Mouse (Mus musculus) c-Kit-positive CD71-positive TER-119-positive erythroid progenitor cells, embryonic 14.5 days (primary cell): ENCODE results near the gene Cx3cr1.

Experiments used
- DNase-seq: peaks from one replicate; pipeline ENCODE4 v3.0.0-alpha.2; 2013; ENCODE audit warnings: low spot score

Gene Cx3cr1

DNA sequence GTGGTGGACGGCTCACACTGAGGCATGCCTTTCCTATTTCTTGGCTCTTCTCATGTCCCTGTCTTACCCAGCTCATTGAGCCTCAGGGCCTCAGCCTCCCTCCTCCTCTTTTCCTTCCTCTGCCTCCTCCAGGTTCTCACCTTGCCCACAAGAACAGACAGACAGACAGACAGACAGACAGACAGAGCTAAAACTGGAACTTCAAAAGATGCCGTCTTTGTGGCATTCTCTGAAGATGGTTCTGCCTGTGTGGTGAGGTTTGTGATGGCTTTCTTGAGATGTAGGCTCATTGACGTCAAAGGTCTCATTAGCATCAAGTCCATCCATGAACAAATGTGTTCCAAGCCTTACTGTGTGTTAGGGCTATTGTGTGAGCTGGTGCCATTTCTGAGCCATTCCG, 13.0 kb upstream of the Cx3cr1 start:
- no peak for DNase-seq

- DNase-seq: no peak
Observed at GRCm38 (mm10) chr9:120081967-120082366, 12.3 kb upstream of the Cx3cr1 start.

DNA sequence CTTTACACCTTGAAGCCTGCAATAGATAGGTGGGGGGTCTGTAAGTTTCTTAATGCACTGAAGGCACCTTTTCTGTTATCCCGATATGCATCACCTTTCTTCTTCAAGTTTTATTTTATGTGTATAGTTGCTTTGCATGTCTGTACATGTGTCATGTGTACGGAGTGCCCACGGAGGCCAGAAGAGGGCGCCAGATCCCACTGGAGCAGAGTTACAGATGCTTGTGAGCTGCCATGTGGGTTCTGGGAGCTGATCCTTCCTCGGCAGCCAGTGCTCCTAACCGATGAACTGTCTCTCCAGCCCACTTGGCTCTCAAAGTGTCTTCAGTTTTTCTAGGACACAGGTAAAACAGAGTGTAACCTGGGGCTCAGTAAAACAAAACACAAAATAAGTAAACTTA, 11.6 kb upstream of the Cx3cr1 start:
- peak; percentile 15 for DNase-seq

GRCm38 (mm10) chr9:120080546-120081108, 10.9 kb upstream of the Cx3cr1 start:
- no peak for DNase-seq

GRCm38 (mm10) chr9:120079901-120080300, 10.2 kb upstream of the Cx3cr1 start:
- DNase-seq: no peak

DNA sequence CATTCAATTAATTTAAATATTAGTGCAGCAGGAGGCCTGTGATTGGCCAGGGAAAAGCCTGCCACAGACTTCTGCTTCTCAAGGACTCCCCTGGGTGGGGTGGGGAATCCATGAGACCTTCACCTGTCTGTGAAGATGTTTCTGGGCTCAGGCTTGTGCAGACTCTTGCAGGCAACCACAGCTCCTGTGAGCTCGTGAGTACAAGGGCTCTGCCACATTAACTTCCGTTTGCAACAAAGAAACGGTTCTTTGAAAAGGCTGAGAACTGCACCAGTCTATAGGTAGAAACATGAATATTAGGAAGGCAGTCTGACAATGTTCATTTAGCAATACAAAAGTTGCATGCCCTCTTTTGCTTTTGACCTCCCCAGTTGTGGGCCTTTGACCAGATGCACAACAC, 8.6 kb upstream of the Cx3cr1 start:
- DNase-seq: no peak

GRCm38 (mm10) chr9:120074516-120074915, 4.8 kb upstream of the Cx3cr1 start:
- no peak for DNase-seq

- peak; percentile 45 for DNase-seq
Observed at GRCm38 (mm10) chr9:120073169-120073568, 3.5 kb upstream of the Cx3cr1 start.

GRCm38 (mm10) chr9:120071251-120071650, 1.6 kb upstream of the Cx3cr1 start:
- DNase-seq: no peak

DNA sequence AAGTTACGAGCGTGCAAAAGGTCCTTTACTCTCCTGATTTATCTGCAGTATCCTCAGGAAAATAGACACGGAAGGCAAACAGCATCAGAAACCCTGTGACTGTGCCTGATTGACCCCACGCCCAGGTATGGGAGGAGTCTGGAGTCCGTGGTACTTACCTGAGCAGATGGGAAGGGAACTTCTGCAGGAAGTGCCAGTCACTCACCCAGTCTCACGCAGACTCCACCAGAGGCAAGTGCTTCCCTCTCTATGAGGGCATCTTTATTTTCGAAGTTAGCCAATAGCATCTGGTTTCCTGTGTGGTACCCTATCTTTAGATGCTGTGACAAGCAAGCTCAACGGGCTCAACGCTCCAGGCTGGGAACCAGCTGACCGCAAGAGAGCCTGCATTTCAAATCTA, 1.6 kb downstream of the Cx3cr1 start:
- DNase-seq: no peak

- no peak for DNase-seq
Observed at GRCm38 (mm10) chr9:120067609-120068008, 2.1 kb downstream of the Cx3cr1 start.

DNA sequence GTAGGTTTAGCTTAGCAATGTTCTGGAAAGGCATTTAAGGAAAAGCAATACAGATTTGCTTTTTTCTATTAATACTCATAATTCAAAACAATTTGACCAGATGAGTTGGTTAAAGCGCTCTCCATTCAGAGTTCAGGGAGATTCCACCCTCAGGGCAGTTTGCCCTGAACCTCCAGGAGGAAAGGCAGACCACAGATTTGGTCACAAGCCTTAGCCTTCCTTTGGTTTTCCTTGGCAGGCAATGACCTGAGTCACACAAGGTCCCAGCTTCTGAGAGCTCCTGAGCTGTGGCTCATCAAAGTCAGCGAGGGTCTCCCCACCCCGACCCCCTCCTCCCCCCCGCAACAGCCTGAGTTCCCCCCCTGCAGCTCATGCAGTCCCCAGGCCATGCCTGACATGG, 5.4 kb downstream of the Cx3cr1 start:
- no peak for DNase-seq

GRCm38 (mm10) chr9:120058730-120059129, 10.9 kb downstream of the Cx3cr1 start:
- no peak for DNase-seq

DNA sequence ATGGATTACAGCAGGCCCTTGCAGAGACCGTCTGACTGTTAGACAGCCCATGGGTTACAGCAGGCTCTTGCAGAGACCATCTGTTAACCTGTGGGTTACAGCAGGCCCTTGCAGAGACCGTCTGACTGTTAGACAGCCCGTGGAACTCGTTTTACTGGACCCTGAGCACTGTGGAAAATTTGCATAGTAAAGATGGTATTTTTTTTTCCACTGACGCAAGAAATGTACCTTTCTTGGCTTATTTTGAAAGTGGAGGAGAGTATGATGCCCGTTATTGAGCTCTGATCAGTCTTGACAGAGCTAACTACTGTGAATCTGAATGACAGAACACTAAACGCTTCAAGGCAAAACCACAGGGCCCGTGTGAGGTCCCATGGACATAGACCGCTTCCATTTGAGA, 13.5 kb downstream of the Cx3cr1 start:
- DNase-seq: no peak

- DNase-seq: no peak
Observed at GRCm38 (mm10) chr9:120054545-120055277, 15.0 kb downstream of the Cx3cr1 start.

GRCm38 (mm10) chr9:120049407-120049806, 20.3 kb downstream of the Cx3cr1 start:
- DNase-seq: no peak

DNA sequence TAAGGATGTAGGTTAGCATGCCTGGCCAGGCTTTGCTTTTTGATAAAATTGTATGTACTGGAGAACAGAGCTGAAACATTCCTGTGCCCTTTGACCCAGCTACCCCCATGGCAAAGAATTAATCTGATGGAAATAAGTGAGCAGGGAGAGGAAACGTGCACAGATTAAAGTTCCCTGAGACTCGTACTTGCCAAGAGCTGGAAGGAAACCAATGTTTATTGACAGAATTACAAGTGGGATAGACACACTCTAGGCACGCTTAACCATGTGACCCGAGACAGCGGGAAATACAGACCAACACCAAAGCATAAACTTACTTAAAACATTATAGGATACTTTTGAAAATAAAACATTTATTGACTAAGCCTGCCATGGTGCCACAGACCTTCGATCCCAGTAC, 21.2 kb downstream of the Cx3cr1 start:
- DNase-seq: no peak

- no peak for DNase-seq
Observed at GRCm38 (mm10) chr9:120043115-120043514, 26.6 kb downstream of the Cx3cr1 start.

- DNase-seq: no peak
Observed at GRCm38 (mm10) chr9:120037414-120037813, 32.3 kb downstream of the Cx3cr1 start.

GRCm38 (mm10) chr9:120034375-120034774, 35.3 kb downstream of the Cx3cr1 start:
- no peak for DNase-seq

- no peak for DNase-seq
Observed at GRCm38 (mm10) chr9:120032710-120033109, 37.0 kb downstream of the Cx3cr1 start.

DNA sequence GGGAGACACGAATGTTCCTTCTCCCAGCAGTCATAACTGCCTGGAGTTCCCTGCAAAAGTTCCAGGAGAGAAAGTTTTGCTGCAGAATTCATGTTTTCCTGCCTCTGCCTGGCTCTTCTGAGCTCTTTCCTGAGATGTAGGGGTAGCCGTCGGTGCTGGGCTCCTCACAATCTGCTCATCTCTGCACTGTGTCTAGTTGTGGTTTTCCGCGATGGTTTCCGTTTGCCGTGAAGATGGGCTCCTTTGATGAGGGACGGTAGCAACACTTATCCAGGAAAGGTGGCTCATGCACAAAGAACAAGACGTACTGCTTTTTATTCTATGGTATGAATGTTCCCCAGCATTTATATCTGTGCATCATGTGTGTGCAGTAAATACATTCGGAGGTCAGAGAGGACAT, 39.3 kb downstream of the Cx3cr1 start:
- no peak for DNase-seq

- DNase-seq: no peak
Observed at GRCm38 (mm10) chr9:120029880-120030279, 39.8 kb downstream of the Cx3cr1 start.
